ENCODE assay signal across 1 mouse cellular context in the genomic region with DNA sequence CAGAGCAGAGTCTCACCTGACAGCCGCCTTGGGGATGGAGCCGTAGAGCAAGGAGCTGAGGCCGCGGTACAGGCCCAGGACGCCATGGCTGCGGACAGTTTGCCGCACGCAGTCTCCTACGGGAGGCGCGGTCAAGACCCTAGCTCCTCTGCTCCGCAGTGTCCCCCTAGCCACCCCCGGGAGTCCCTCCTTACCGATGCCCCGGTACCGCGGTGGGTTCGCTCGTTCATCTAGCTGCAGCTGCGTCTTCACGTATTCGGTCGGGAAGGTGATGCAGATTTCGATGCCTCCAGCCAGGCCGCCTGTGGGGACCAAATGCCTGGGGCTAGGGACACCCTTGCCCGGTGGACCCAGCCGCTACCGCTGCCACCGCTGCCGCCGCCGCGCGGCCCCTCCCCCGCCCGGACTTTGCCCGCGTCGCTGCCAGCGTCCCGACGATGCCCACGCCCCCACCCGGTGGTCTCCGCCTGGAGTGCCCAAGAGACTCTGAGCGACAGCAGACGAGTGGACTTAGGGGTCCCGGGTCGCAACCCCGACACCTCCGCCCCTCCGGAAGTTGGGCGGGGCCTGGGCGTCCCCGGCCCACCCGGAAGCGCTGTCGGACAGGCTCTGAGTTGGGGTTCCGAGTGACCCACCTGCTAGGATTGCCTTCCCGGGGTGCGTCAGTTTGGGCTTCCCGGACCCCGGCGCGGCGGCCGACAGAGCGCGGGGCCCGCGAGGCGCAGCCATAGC.
TF ChIP-seq lines count a peak whose summit lies in the region.

No protein-coding gene starts in this region.

TF ChIP-seq in CH12.LX, 34 proteins besides CTCF, POLR2A, EP300 and RAD21:
- TF ChIP-seq KAT2A (IDR thresholded peaks at IDR 0.05; ENCODE audit: insufficient replicate concordance, low read length) (peak; percentile 49; the same call in 1 of the 2 replicates), SIN3A (IDR thresholded peaks at IDR 0.05; ENCODE audit: low read length) (no peak), ELF1 (IDR thresholded peaks at IDR 0.05; ENCODE audit: low read depth, low read length) (peak; percentile 93), CHD1 (IDR thresholded peaks at IDR 0.05; ENCODE audit: low read depth, low read length) (no peak), HCFC1 (IDR thresholded peaks at IDR 0.05; ENCODE audit: low read depth, low read length) (peak; percentile 38; the same call in 1 of the 2 replicates)
TF ChIP-seq in CH12.LX: peak in this region for 3.
